Mouse (Mus musculus): Measurements from ENCODE around the gene Ssna1.

DNA sequence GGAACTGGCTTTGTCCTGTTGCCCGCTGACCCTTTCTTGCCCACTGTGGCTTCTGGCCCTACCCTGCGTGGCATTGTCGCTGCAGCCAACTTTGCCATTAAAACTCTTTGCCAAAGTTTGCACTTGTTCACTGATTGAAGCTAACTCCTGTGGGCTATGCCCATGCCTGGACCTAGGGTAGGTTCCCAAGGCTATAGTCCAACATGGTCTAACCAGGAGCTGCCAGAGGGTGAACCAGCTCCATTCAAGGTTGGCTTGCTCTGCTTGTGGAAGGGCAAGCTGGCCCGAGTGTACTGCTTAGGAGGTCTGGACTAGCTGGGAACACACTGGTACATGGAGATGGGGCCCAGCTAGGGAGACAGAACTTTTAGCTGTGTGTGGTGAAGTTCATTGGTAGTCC is 28.1 kb downstream of the Ssna1 start:
- TF ChIP-seq CTCF (IDR thresholded peaks at IDR 0.05; ENCODE audit: control insufficient read depth, insufficient read depth, insufficient read length) (no peak), USF1 (IDR thresholded peaks at IDR 0.05; ENCODE audit: low read depth) (no peak), MAX (IDR thresholded peaks at IDR 0.05) (no peak), FOSL1 (IDR thresholded peaks at IDR 0.05; ENCODE audit: insufficient read depth, low read length, poor library complexity, severe bottlenecking) (no peak), MYOG (IDR thresholded peaks at IDR 0.05; ENCODE audit: control insufficient read depth, extremely low read depth, insufficient read length) (no peak), MYOD1 (IDR thresholded peaks at IDR 0.05; ENCODE audit: control insufficient read depth, insufficient read length, low read depth) (no peak)

Data from C2C12 (cell line).